Mouse (Mus musculus) effector memory CD4-positive, alpha-beta T cell, adult 7 months (primary cell): ENCODE data around the gene Olfr1457. TPM values are rescaled to one million over a fixed set of nuclear protein-coding genes. Genes with fewer than 3 reads are reported as not detected.

Source experiments
- polyA plus RNA-seq: library from polyadenylated mRNA; unstranded; fragments of 100-300 nt; shearing (Covaris generic); gene quantifications from one replicate; pipeline ENCODE4 v1.2.1, GENCODE M21; 2017

Olfr1457 gene
- polyA plus RNA-seq = 0.83 TPM

GRCm38 (mm10) chr19:13097791-13098190 is at the start of gene Olfr1457:
Gene Olfr1457 (minus strand): TSS chr19:13097891.

GRCm38 (mm10) chr19:13106675-13107074 is 9.0 kb upstream of the Olfr1457 start, which contains the start of gene Olfr1458:
Gene Olfr1458 (minus strand): TSS chr19:13106775.

GRCm38 (mm10) chr19:13060310-13060709 is 37.4 kb downstream of the Olfr1457 start, which contains the start of gene Olfr1454:
Gene Olfr1454 (plus strand): TSS chr19:13060610.

Other genes with a start within 250 kb of the Olfr1457 start
- gene Olfr1444, start 240.6 kb downstream of the Olfr1457 start, polyA plus RNA-seq = not detected
- gene Olfr1445, start 214.0 kb downstream of the Olfr1457 start, polyA plus RNA-seq = not detected
- gene Olfr1446, start 204.4 kb downstream of the Olfr1457 start, polyA plus RNA-seq = 0.37 TPM
- not detected for gene Olfr1447, start 194.1 kb downstream of the Olfr1457 start, polyA plus RNA-seq
- 0.10 TPM for gene Olfr1448, start 173.5 kb downstream of the Olfr1457 start, polyA plus RNA-seq
- gene Olfr1449, start 167.1 kb downstream of the Olfr1457 start, polyA plus RNA-seq = not detected
- not detected for gene Olfr1450, start 147.6 kb downstream of the Olfr1457 start, polyA plus RNA-seq
- gene Olfr1451, start 102.9 kb downstream of the Olfr1457 start, polyA plus RNA-seq = 0.37 TPM
- not detected for gene Olfr1453, start 69.6 kb downstream of the Olfr1457 start, polyA plus RNA-seq
- gene Olfr1454, start 37.3 kb downstream of the Olfr1457 start, polyA plus RNA-seq = not detected
- gene Olfr1458, start 8.9 kb upstream of the Olfr1457 start, polyA plus RNA-seq = not detected
- gene Olfr1459, start 51.7 kb upstream of the Olfr1457 start, polyA plus RNA-seq = 0.17 TPM
- gene Olfr1461, start 65.1 kb upstream of the Olfr1457 start, polyA plus RNA-seq = not detected
- not detected for gene Olfr1462, start 87.8 kb upstream of the Olfr1457 start, polyA plus RNA-seq
- gene Olfr1463, start 133.4 kb upstream of the Olfr1457 start, polyA plus RNA-seq = not detected
- not detected for gene Olfr1465, start 217.7 kb upstream of the Olfr1457 start, polyA plus RNA-seq
- gene Olfr1466, start 241.0 kb upstream of the Olfr1457 start, polyA plus RNA-seq = not detected